Mouse (Mus musculus): Measurements from ENCODE around the gene Actl7a. TPM values are rescaled to one million over a fixed set of nuclear protein-coding genes. Genes with fewer than 3 reads are reported as not detected.

Actl7a gene
- not detected for total RNA-seq (2021)
- long read RNA-seq, experiment 1: 0 reads
- long read RNA-seq, experiment 2: 0 reads

DNA sequence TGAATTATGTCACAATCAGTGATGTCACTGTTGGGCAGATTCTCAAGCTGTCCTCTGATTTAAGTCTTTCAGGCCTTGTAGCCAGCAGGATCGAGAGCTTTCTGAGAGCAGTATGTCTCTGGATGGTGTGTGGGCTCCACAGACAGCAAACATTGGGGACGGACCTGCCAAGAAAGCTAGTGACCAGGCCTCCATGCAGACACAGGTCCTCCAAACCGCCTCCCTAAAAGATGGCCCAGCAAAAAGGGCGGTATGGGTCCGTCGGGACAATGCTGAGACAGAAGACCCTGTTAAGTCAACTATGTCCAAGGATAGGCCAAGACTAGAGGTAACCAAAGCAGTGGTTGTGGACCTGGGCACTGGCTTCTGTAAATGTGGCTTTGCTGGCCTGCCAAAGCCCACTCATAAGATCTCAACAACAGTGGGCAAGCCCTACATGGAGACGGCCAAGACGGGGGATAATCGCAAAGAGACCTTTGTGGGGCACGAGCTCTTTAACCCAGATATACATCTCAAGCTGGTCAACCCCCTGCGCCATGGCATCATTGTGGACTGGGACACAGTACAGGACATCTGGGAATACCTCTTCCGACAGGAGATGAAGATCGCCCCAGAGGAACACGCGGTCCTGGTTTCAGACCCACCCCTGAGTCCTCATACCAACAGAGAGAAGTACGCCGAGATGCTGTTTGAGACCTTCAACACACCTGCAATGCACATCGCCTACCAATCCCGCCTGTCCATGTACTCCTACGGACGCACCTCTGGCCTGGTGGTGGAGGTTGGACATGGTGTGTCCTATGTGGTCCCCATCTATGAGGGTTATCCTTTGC lies at the start of gene Actl7a:
Gene Actl7a (plus strand): TSS at position 51 of the 833 bp plus-strand sequence.
- DNase-seq: no peak

DNA sequence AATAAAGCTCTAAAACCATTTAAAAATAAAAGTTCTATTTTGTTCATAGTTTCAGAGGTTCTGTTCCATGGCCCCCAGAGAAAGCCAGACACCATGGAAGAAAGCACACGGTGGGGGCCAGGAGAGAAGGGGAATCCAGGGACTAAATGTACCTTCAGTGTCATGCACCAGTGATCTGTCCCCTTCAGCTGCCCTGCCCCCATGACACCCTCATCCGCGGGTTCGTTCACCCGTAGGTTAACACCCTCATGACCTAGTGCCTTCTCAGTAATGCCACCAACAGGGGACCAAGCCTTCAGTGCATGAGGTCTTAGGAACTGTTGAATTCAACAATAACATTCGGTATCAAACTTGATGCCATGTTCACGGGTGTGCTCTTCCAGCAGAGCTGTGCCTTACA lies 46.8 kb upstream of the Actl7a start:
- no peak for DNase-seq

DNA sequence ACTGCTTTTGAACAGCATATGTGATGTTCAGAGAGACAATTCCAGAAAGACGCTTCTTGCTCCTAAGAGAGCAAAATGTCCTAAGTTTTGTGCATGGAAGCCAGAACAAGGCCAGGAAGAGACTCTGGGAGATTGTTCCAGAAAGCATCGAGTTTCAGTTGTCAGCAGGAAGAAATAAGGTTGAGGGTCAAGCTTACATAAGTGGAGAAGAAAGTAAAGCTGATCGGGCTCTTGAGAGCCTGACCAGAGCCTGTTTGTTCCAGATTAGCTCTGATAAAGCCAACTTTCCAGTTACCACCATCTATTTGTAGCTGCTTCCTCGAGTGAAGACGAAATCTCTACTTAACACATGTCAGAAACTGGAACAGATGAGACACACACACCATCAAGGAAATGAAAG lies 44.5 kb upstream of the Actl7a start:
- no peak for DNase-seq

DNA sequence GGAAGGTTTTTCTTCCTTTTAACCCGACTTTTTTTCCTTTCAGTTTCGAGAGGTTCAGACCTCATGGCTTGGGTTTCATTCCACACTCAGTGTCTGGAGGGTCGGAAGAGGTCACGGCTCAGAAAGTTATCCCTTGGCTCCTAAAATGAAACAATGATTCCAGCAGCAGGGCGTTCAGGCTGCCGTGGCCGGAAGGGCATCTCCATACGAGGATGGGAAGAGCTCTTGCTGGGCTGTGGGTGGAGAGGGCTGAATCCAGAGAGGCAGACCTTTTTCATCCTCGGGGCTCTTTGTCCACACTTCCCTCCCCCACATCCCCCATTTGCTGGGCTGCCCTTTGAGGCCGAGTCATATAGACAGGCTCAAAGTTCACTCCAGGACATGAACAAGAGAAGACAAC lies 41.0 kb upstream of the Actl7a start:
- no peak for DNase-seq

DNA sequence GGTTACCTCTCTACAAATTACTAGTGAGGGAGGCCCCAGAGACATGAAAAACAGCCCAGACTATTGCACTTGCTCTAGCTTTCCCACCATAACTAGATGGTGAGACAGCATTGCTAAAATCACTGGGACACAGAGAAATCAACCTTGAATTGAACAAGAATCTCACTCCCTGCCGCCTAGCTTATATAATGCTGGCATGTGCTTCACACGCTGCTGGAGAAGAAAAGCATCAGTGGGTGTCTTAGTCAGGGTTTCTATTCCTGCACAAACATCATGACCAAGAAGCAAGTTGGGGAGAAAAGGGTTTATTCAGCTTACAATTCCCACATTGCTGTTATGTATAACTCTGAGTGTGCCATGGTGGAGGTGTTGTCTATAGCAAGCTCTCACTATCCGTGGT lies 30.1 kb upstream of the Actl7a start:
- no peak for DNase-seq

DNA sequence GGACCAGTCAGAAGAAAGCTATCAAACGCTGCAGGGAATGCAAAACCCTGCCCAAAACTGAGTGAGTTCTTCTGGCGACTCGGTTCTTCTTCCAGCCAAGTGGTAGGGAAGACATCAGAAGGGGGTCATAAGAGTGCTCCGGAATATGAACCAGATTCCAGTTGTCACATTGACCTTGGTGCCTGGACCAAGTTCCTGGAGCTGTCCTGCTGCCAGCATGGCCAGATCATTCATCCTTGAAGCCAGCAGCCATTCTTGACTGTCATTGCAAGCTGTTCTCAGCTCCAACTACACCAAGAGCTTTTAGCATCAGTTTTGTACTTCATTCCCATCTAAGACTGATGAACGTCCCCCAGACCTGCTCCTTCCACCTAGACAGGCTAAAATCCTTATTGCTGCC lies 26.4 kb upstream of the Actl7a start:
- DNase-seq: peak; percentile 47

DNA sequence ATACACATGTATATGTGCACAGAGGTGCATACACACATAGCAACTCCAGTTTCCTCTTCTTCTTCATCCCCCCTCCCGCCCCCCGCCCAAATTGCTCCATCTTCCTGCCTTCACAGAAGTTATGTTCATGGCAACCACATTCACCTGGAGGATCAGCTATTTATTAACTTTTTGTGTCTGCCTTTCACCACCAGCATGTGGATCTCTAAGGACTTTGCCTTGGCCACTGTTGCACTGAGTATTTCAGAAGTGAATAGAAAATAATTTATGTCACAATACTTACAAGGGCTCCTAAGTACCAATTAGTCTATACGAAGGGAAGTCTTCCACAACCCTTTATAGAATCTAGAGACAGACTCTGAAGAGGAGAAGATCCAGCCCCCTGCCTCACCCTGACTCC lies 25.3 kb upstream of the Actl7a start:
- DNase-seq: no peak

DNA sequence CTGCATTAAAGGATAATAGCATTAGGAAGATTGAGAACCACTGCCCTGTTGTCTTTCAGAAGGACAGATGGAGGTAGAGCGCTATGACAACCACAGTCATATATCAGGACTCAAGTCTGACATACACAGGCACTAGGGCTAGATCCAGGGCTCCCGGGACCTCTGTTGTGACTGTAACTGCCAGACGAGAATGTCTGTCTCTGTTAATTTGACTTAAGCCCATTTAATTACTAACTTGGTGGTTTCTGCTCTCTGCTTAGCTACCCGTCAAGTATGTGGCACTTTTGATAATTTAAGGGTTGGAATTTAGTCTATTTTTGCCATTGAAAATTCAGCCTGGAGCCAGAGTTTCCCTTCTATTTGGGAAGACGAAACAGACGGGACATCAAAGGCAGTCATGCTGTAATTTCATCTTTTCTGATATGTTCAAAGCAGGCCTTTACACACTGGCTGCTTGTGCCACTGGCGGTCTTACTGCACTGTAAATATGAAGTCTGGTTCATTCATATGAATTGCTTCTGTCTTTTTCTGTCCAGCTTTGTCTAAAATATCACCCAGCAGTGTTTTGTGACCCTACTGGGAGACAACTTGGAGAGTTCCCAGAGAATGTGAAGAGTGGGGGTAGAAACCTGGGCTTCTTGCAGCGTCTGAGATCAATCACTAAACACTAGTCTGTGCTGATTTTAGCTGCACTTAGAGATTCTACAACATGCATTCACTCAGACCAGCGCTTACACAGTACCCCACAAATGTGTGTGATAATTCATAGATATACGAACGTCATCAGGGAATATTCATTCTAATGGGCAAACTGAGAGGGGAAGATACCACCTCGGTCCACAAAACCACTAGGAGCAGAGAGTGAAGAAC lies 24.4 kb upstream of the Actl7a start:
- DNase-seq: no peak

DNA sequence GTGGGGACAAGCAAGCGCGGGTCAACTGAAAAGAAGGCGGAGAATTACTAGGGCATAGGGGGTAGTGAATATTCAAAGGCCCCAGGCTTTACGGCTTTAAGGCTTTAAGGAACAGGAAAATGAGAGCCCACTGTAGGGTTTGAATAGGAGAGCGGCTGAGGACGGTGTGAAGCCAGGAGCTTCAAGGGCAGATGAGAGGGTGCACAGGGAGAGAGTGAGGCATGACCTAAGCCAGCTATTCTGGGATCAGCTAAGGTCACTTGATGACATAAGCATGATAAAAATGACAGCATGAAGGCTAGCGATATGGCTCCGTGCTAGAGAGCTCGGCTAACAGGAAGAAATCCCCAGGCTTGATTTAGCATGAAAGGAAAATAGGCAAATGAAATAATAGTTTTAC lies 23.8 kb upstream of the Actl7a start:
- DNase-seq: peak; percentile 17

DNA sequence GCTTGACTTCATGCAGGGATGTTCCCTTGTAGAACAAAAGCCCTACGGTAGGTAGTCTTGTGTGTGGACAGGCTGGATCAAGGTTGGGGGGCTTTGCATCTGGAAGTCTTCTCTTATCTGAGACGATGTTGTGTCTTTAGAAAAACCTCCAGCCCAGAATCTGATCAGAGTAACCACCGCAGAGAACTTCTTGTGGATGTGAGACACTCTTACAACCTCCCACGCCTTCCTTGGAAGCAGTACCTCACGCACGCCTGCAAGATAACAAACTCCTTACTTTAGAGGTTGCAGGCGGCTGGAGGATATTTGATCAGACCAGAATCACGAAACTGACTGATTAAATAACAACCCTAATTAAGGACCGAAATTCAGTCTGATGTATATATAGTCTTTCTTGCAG lies 22.8 kb upstream of the Actl7a start:
- DNase-seq: no peak

DNA sequence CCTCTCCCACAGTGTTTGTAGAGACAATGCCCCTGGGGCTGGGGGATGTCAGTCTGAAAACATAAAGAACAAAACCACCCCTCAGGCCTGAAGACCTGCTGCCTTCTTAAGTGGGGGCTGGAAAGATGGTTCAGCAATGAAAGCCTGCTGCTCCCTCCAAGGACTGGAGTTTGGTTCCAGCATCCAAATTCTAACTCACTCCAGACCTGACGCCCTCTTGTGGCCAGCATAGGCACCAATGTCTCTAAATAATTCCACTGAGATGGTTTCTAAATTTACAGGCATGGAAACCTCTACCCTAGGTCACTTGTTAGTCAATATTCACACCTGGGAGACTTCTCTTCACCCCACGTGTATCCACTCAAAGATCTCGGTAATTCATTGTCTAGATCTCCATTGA lies 21.7 kb upstream of the Actl7a start:
- peak; percentile 52 for DNase-seq

DNA sequence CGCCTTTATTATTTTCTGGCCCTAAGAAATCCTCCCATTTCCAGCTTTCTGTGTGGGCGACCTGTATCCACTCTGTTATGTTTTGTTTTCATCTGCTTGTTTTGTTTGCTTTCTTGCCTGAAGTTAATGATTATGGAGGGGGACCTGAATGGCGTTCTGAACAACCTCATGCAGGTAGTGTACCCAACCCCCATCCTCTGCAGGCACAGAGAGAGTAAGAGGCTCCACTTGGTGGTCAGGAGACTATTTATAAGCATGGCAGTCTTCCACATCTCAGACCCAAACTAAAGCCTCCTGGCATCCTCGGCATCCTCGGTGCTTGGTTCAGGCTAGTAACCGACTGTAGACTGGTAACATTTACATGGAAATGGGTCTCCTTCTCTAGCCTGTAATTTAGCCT lies 20.9 kb upstream of the Actl7a start:
- no peak for DNase-seq

DNA sequence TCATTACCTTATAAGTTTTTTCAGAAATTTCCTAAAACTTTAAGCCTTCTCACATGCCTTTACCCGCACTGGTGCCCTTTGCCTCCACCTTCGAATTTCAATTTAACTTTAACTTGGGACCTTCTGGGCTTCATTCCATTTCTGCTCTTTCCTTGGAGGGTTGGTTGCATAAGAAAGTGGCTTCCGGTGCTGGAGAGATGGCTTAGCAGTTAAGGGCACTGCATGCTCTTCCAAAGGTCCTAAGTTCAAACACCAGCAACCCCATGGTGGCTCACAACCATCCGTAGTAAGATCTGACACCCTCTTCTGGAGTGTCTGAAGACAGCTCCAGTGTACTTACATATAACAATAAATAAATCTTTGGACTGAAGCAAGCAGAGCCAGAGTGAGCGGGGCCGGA lies 20.0 kb upstream of the Actl7a start:
- DNase-seq: no peak

DNA sequence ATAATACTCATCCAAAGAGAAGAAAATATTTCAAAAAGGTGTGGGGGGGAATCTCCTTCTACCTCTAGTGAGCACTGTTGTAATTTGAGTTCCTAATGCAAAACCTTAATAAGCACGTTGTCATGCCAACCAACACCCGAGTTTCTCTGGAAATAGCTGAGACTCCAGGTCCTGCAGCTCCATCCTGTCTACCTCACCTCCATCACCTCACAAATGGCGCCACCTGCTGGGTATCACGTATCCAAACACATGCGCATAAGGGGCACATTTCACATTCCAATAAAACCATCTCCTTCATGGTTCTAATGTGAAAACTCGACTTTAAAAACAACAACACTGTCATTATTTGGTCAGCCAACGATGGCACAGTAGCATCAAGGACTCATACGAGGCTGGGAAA lies 17.4 kb upstream of the Actl7a start:
- no peak for DNase-seq

DNA sequence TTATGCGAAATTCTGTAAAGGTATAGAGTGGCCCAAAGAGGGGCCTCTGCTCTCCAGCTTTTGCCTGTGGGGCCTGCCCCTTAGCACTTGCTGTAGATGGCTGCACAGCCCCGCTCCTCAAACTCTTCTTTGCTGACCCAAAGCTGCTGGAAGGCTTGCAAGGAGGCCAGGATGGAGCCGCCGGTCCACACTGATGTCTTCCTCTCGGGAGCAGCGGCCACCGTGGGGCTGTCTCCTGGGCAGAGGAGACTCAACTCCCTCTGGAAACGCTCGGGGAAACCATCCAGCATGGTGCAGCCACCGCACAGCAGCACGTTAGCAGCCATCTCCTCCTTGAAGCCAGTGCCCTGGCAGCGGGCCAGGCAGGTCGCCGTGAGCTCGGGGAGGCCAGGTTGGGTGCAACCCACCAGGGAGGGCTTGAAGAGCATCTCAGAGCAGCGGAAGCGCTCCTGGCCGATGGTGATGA lies 3.2 kb upstream of the Actl7a start, which contains the start of gene Gm26657:
Gene Gm26657 (plus strand): TSS at position 51 of the 466 bp plus-strand sequence.
- DNase-seq: no peak

DNA sequence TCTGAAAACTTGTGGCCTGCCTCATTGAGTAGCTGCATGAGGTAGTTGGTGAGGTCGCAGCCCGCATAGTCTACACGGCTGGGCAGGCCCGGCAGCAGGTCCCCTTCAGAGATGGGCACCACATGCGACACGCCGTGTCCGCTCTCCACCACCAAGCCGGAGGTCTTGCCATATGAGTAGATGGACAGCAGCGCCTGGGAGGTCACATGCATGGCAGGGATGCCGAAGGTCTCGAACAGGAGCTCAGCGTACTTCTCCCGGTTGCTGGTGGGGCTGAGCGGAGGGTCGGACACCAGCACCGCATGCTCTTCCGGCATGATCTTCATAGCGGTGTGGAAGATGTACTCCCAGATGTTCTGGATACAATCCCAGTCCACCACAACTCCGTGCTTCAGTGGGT lies 2.6 kb upstream of the Actl7a start:
- no peak for DNase-seq

DNA sequence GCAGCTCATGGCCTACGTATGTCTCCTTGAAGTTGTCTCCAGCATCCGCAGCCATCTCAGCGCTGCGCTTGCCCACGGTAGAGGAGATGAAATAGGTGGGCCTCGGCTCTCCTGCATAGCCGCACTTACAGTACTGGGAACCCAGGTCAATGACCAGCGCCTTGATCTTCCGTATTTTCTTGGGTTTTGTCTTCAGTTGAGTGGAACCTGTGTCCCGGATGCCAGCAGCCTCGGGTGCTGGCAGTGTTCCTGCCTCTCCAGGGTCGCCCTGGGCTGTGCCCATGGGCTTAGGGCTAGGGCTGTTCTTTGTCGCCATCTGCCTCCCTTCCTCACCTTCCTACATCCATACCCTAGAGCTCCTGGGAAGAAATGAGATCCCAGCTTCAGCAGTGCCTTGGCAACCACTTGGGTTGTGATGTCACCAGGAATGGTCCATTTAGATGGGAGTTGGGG lies 2.1 kb upstream of the Actl7a start, which contains the start of gene Actl7b:
Gene Actl7b (minus strand): TSS at position 403 of the 453 bp plus-strand sequence.
- no peak for DNase-seq

DNA sequence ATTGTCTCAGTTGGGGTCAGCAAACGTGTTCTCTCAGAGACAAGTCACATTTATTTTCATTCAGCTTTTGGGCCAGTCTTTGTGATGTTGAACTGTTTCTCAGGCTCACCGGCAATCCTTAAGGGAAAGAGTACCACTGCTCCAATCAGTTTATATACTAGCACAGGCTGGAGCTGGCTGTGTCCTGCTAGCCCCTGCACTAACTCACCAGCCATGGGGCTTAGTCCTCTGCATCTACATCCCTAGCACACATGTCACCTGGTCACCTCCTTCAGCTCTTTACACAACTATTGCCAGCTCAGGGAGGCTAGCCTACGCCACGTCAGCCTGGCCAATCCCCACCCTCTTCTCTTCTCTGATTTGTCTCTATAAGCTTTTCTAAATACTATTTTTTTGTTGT lies 515 bp upstream of the Actl7a start:
- no peak for DNase-seq

DNA sequence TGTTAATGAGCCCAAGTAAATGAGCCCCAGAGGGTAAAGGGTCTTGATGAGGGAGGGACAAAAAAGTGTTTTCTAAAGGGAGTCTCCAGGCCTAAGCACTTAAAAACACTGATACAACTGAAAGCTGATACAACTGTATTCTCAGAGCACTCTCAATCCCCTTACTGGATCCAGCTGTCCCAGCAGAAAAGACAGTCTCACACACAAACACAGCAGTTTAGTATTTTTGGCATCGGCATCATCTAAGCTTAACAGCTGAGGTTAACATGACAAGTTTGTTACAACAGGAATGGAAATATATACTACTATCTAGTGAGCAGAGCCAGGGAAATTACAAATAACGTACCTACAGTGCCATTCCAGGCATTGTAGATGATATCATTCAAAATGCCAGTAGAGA lies 3.1 kb downstream of the Actl7a start:
- DNase-seq: no peak

DNA sequence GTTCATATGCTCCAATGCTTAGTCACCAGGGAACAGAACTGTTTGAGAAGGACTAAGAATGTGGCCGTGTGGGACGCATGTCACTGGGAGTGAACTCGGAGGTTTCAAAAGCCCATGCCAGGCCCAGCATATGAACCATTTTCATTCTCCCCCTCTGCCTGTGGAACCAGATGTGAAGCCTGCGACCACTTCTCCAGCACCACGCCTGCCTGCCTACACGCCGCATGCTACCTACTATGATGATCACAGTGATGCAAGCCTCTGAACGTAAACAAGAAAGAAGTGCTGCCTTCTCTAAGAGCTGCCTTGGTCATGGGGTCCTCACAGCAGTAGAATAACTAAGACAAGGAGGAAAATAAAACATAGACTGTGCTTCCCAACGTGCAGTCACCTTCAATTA lies 4.2 kb downstream of the Actl7a start:
- no peak for DNase-seq

DNA sequence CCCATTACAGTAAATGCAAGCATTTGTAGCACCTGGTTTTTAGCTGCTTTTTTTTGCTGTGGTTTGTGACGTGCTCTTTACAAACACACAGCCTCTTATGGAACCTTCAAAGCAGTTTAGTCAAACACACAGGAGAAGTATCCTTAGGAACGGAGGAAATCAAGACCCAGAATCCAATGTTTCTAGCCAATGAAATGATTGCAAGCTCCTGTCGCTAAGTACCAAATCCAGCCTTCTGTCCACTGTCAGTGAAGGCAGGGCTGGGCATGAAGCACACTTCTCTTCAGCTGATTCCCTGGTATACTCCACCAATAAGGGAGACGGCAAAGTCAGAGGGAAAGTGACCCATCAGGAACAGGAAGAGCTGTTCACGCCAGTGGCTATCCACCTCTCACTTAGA lies 12.8 kb downstream of the Actl7a start:
- DNase-seq: no peak

DNA sequence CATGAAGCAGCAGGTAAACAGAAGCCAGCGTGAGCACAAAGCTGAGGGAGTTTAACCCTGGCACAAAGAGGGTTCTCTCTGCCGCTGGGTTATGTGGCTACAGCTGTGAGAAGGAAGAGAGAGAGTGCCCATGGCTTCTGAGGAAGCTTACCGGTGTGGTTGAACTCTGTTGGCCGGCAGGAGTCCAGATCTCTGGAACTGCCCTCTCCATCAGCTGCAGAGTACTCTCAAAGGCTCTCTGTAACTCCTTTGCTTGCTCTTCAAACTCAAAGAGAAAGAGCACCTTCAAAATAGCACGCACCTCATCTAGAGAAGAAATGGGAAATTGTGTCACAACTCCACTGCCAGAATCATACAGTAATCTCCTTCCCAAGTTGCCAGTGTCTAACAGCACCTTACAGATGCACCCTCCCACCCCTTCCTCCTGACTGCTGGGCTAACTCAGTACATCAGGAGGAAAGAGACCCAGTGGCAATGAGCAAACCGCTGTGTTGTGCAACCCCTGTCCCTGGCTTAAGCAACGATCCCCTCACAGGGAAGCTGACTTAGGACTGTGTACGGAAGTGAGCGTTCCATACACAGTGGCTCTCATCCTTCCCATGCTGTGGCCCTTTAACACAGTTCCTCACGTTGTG lies 13.9 kb downstream of the Actl7a start:
- DNase-seq: no peak

DNA sequence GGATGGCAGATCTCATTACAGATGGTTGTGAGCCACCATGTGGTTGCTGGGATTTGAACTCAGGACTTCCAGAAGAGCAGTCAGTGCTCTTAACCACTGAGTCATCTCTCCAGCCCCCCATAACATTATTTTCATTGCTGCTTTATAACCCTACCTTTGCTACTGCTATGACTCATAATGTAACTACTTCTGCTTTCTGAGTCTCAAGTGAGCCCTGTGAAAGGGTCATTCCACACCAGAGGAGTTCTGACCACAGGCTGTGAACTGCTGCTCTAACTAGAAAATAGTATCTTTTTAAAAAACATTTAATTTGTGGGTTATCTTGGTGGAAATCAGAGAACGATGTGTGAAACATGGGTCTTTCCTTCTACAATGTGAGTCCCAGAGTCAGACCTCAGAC lies 14.5 kb downstream of the Actl7a start:
- no peak for DNase-seq
